Mouse (Mus musculus) kidney, postnatal 4 days (tissue): ENCODE results near the gene Rassf4.

Experiments
- DNase-seq, 2 experiments: peaks; one replicate each; pipeline ENCODE4 v3.0.0; 2021; ENCODE audit warnings: mixed read lengths in 2 of 2

Rassf4 gene

GRCm38 (mm10) chr6:116673471-116674282 lies at the start of gene Rassf4:
Gene Rassf4 (minus strand): TSS chr6:116673952.
- DNase-seq: peak; percentile 93

- no peak for DNase-seq
Measured at GRCm38 (mm10) chr6:116718920-116719319, 45.2 kb upstream of the Rassf4 start.

DNA sequence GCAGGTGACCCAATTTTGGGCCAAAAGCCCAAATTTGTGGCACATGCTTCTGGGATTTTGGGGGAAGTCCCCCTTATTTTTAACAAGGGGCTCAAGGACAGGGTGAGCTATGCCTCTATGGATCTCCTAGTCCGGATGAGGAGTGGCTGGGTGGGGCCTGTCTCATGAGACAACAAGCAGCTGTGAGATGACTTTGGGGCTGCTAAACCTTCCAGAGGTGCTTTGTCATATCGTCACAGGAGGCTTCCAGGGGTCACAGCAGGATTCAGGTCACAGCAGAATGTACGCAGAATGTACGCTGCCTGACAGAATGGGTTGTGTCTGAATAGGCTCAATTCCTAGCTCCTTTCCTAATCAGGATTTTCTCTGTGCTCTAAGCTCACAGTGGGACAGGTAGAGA lies 44.6 kb upstream of the Rassf4 start:
- DNase-seq: no peak

DNA sequence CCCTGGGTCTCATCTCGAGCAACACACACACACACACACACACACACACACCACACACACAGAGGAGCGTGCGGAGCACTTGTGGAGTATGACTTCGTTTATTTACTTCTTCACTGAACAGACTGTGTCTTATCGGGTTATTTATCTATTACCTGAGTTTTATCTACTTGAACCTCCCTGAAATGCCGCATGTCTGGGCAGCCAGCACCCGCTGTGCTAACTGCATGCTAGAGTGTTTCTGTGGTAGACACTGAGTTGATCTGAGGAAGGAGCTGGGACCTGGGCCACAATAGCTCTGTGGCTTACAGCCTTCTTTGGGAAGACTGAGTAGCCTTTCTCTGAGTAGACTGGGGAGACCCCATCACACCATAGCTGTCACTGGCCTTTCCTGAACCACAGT lies 44.1 kb upstream of the Rassf4 start:
- no peak for DNase-seq

- DNase-seq: peak; percentile 67 to 76
Measured at GRCm38 (mm10) chr6:116716666-116717065, 42.9 kb upstream of the Rassf4 start, which contains the start of gene Tmem72. Gene Tmem72 (minus strand): TSS chr6:116716913.

- no peak for DNase-seq
Measured at GRCm38 (mm10) chr6:116715166-116715565, 41.4 kb upstream of the Rassf4 start.

- DNase-seq: no peak
Measured at GRCm38 (mm10) chr6:116714576-116714975, 40.8 kb upstream of the Rassf4 start.

DNA sequence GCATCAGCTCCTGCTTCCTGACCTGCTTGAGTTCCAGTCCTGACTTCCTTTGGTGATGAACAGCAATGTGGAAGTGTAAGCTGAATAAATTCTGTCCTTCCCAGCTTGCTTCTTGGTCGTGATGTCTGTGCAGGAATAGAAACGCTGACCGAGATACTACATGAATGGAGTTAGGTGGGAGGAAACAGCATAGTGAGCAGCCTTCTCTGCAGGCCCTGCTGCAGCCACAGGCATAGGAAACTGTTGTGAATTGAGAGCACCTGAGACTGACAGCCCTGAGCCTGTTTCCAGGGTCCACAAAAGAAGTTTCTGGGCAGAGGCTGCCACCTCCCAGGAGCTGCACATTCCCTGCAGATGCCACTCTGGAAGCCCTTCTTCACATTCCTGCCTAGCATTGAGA lies 40.2 kb upstream of the Rassf4 start:
- DNase-seq: no peak

DNA sequence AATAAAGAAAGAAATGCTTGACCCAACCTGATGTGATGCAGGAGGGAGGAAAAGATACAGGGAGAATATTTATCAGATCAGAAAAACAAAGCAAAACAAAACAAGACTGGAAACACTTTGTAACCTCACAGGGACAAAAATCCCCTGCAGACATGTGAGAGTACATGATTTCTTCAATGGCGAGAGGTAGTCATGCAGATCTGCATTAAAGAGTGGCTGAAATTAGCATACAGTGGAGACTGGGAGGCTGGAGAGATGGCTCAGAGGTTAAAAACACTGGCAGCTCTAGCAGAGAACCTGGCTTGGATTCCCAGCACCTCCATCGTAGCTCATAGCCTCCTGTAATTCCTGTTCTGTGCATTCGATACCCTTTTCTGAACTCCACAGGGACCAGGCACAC lies 38.8 kb upstream of the Rassf4 start:
- no peak for DNase-seq

DNA sequence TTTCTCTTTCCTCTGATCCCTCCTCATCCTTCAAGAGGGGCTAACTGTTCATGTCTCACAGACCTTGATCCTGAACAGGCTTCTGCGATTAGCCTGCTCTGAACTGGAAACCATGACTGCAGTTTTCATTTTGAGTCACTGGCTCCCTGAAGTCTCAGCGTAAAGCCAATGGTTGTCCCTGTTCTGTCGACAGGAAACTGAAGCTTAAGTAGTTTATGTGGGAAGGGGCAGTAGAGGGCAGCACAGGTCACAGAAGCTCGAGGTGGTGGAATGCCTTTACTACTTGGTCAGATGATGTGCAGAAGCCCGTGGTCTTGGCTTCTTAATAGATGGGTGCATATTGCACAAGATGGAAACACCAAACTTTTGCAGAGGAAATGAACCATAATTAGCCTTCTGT lies 38.3 kb upstream of the Rassf4 start:
- peak in 1 of 2 experiments; percentile 38 for DNase-seq

DNA sequence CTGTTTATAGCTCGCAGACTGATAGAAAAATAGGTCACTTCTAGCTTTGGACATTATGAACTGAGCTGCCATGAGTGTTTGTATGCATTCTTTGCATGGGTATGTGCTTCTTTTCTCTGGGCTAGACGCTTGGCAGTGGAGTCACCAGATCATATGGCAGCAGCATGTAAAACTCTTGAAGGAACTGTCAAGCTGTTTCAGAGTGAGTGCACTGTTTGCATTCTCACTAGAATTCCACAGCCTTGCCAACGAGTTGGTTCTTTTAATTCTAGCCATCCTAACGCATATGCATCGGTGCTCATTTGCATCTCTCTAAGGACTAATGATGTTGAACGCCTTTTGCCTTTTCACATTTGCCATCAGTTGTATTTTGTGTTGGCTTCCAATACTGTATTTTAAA lies 30.6 kb upstream of the Rassf4 start:
- DNase-seq: no peak

GRCm38 (mm10) chr6:116700821-116701220 lies 27.1 kb upstream of the Rassf4 start:
- no peak for DNase-seq

DNA sequence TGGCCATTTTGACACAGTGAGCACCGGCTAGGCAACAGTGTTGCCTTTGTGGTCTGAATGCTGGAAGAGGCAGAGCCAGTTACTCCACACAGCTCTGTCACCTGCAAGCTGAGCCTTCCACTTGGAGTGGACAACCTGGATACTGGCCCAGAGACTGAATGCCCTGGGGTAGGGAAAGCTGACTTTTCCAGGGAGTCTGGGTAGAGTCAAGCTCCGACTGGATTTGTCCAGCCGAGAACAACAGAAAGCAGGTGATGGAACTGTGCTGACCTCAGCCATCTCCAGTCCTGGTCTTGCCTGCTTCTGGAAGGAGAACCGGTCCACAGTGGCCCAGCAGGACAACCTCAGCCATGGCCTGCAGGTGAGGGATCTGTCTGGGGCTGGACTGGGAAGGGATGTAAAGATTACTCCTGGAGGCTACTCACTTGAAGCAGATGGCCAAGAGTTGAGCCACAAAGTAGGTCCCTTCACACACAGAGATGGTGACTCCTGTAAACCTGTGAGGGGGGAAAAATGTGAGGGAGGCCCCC lies 24.2 kb upstream of the Rassf4 start:
- no peak for DNase-seq

DNA sequence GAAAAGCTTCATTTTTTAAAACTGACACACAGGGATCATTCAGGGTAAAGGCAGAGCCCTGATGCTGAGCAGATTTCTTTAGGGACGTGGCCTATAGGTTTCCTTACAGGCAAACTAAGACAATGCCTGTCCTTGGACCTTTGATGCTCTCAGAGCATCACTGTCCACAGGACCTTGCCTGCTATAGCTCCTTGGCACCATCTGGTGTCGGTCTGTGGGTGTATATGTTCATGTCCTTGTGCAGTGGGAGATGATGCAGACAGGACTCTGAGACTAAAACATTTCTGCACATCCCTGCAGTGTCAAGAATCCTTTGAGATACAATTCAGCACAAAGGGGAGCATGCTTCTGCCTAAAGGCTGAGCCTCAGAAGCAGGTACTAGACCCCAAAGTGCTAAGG lies 23.7 kb upstream of the Rassf4 start:
- no peak for DNase-seq

GRCm38 (mm10) chr6:116694346-116694745 lies 20.6 kb upstream of the Rassf4 start:
- DNase-seq: no peak

DNA sequence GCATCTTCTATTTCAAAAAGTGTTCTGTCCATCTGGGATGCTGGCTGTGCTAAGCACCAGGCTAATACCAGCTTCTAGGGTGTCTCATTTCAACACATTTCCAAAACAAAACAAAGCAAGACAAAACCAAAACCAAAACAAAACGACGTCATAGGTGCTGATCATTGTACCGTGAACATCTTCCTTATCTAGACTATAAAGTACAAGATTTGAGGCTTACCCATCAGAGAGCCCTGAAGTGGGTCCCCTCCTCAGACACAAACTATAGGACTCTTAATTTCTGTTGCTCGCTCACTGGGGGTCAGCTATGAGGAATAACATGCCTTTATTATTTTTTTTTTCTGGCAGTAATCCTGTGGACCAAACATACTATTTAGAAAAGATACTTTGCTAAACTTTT lies 19.9 kb upstream of the Rassf4 start:
- DNase-seq: no peak

DNA sequence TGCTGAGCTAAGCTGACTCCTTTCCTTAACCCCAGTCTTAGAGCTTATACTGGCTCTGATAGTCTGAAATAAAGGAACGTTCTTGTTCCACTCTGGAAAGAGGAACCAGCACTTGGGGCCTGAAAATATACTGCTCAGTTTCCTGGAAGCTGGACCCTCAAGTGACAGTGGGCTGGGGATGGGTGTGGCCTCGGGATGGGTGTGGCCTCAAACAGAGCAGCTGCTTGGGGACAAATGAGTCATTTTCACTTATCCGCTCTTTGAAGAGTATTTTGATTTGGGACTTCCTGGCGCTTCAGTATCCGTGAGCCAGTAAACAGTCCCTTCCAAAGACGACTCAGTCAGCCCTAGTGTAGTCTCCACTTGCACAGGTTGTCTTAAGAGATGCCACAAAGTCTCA lies 8.6 kb upstream of the Rassf4 start:
- peak; percentile 43 to 61 for DNase-seq

DNA sequence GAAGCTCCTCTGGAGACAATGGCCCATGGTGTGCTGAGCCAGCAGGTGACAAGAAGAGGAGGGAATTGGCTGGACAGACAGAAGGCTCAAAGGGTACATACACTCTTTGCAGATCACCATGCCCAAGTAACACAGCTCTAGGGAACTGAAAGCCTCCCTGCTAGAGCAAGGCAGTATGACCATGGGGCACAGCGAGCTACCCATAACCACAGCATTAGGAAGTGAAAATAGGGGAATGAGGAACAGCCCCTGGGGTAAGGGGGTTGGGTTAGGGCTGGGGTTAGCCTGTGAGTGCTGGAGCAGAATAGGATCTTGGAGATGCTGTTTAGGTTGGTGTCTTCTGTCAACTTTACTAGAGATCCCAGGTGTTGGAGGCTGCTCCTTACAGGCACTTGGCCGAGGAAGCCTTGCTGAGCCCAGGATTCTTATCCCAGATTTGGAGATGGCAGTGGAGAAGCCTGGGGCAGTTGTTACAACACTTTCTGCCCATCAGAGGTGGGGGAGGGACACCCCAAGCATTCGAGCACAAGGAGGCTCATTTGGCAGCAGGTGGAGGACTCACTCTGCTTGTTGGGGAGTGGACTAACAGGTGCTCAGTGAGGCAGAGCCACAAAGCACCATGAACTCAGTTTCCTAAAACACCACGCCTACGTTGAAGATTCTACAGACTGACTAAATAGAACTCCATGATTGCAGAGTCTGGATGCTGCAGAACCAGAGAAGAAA lies 6.0 kb upstream of the Rassf4 start:
- no peak for DNase-seq

DNA sequence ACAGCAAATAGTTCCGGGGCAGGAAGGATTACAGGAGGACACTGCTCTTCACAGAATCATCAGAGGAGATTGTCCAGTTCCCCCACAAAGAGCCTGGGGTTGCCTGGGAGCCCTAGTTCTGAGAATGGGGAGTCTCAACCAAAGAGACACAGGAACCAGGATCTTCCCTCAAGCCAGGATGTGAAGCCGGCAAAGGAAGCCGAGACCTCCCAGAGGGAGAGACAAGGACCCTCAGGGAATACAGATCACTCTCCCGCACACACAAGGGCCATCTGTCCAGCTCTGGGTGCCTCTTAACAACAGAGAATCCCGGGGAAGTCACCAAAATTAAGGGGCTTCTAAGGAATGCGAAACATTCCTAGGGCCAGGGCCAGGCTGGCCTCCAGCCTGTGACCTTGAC lies 3.6 kb upstream of the Rassf4 start:
- DNase-seq: no peak

DNA sequence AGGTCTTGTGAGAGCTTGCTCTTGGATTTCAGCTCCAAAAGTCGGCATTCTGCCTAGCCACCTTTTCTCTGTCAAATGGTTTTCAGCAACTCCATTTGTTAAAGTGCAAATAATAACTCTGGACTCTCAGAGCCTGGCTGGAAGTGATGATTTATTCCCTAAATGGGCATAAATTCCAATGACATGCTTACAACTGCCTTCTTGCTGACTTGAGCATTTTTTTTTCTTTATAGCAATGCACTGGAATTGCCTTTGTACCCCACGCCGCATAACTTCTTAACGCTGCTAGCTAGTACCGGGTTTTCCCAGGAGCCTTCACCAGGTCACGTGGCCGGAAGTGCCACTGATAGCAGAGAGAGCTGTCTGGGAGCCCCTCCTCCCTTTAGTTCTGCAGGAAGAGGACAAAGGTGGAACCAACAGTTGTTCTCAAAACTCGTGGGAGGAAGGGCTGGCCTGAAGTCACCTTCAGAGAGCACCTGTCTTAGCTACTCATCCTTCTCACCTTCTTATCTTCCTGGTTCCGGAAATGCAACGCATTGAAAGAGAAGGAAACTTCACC lies 2.7 kb upstream of the Rassf4 start:
- peak; percentile 63 to 69 for DNase-seq

- peak in 1 of 2 experiments; percentile 49 for DNase-seq
Measured at GRCm38 (mm10) chr6:116674283-116674886, 633 bp upstream of the Rassf4 start.

GRCm38 (mm10) chr6:116672349-116672748 lies 1.4 kb downstream of the Rassf4 start:
- DNase-seq: no peak

- no peak for DNase-seq
Measured at GRCm38 (mm10) chr6:116671768-116672167, 2.0 kb downstream of the Rassf4 start.
